Mouse (Mus musculus) midbrain, postnatal 0 days (tissue): Measurements from ENCODE around the gene 4933415F23Rik. TPM values are rescaled to one million over a fixed set of nuclear protein-coding genes. Genes with fewer than 3 reads are reported as not detected.

ENCODE experiments used
- ATAC-seq: fragments of 200-750 bp; cut with Nextera tagmentation; 2 replicates; pipeline ENCODE4 v1.8.0; 2017; ENCODE audit warnings: moderate number of reproducible peaks, mild to moderate bottlenecking, moderate TSS enrichment, moderate library complexity; ENCODE audit not compliant: low FRiP score
- DNase-seq: peaks from one replicate; pipeline ENCODE4 v3.0.0-alpha.2; 2015; ENCODE audit warnings: low spot score
- H3K27ac ChIP-seq: fragments of 300-500 bp; sonication (generic); 2 replicates; pipeline ENCODE4 v1.5.1; 2014; ENCODE audit warnings: low read depth, mild to moderate bottlenecking, low read length, mixed read lengths
- H3K27me3 ChIP-seq: fragments of 300-500 bp; sonication (generic); 2 replicates; pipeline ENCODE4 v1.6.1; 2014; ENCODE audit warnings: low read length, control low read depth, mixed read lengths; ENCODE audit not compliant: insufficient read depth
- H3K36me3 ChIP-seq: fragments of 300-500 bp; sonication (generic); 2 replicates; pipeline ENCODE4 v1.6.1; 2014; ENCODE audit warnings: low read length, control low read depth, mixed read lengths; ENCODE audit not compliant: insufficient read depth
- H3K4me1 ChIP-seq: fragments of 300-500 bp; sonication (generic); 2 replicates; pipeline ENCODE4 v1.6.1; 2014; ENCODE audit warnings: mild to moderate bottlenecking, control low read depth, antibody characterized with exemption, low read length, mixed read lengths; ENCODE audit not compliant: insufficient read depth
- H3K4me2 ChIP-seq: fragments of 300-500 bp; sonication (generic); 2 replicates; pipeline ENCODE4 v1.6.1; 2014; ENCODE audit warnings: low read depth, mild to moderate bottlenecking, low read length, mixed read lengths; ENCODE audit not compliant: poor library complexity, severe bottlenecking
- H3K4me3 ChIP-seq: fragments of 300-500 bp; sonication (generic); 2 replicates; pipeline ENCODE4 v1.5.1; 2014; ENCODE audit warnings: low read depth, mild to moderate bottlenecking, low read length, moderate library complexity
- H3K9ac ChIP-seq: fragments of 300-500 bp; sonication (generic); replicated peaks from 2 replicates; pipeline ENCODE4 v1.6.1; 2014; ENCODE audit warnings: mild to moderate bottlenecking, low read length, moderate library complexity, mixed read lengths; ENCODE audit not compliant: poor library complexity, severe bottlenecking
- H3K9me3 ChIP-seq: fragments of 300-500 bp; sonication (generic); 2 replicates; pipeline ENCODE4 v1.6.1; 2016; ENCODE audit warnings: low read length, control low read depth
- CTCF ChIP-seq: IDR thresholded peaks from 2 replicates; pipeline ENCODE4 v1.5.1; 2016; ENCODE audit warnings: antibody characterized with exemption, mild to moderate bottlenecking
- WGBS: fragments of 180-500 bp; shearing (Covaris S2); extraction: QIAGEN DNeasy Blood & Tissue Kit; methylation state at CpG from one replicate; pipeline ENCODE4 v1.1.7; 2014; 5-methylcytosine and 5-hydroxymethylcytosine counted together
- polyA plus RNA-seq: library from polyadenylated mRNA; unstranded; fragments of >200 nt; fragmentation: Nextera tagmentation; extraction: Ambion mirVana; gene quantifications from 2 replicates; pipeline ENCODE4 v1.2.1, GENCODE M21; 2015
- total RNA-seq: library from RNA; depleted of rRNA; stranded (reverse); fragments of >200 nt; gene quantifications from 2 replicates; pipeline ENCODE4 v1.2.3, GENCODE M21; 2014

The 4933415F23Rik gene
- total and polyA plus RNA-seq, 2 experiments from 2014 or later, result 0.11 TPM; not detected in 1

DNA sequence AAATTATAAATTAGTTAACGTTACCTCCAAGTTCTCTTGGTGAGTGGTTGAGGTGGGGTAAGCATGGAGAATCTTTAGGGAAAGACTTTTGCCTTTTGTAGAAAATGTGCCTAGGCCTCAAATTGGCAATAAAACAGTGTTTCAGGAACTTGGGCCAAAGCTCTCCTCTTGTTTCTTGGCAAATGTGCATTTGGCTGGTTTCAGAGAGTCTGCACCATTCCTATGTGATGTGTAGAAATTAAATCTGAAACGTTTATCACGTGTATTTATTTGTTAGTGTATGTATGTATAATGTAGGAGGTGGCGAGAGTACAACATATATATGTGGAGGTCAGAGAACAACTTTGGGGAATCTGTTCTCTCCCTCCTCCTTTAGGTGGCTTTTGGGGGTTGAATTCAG is 4.1 kb downstream of the 4933415F23Rik start:
- H3K4me2 ChIP-seq, result no peak overlapping the region
- no peak for TF ChIP-seq CTCF
- WGBS, result 78% methylated on average over 4 of the region's 4 CpGs
- no peaks in the 10 kb centered on the region for H3K4me1 ChIP-seq
- H3K36me3 ChIP-seq, result no peaks in the 10 kb centered on the region
- DNase-seq (no peak), ATAC-seq (no peak)
- no peak overlapping the region for H3K4me3 ChIP-seq
- H3K9ac ChIP-seq, result no peak overlapping the region
- H3K27me3 ChIP-seq, result no peaks in the 10 kb centered on the region
- no peak overlapping the region for H3K27ac ChIP-seq
- H3K9me3 ChIP-seq, result no peaks in the 10 kb centered on the region

DNA sequence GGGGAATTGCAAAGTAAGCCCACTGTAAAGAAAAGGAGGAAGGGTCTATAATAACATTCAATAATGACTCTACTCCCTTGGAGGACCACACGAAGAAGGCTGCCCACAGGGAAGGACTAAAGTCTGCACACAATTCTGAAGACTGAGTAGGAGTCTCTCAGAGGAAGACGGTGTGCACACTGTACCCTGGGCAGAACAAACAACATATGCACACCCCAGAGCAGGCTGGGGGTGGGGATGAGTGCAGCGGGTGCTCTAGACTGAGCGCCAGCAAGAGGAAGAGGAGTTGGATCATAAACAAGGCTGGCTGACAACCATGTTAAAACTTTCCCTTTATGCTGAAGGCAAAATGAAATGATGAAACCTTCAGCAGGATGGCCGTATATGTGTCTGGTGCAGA is 34.3 kb downstream of the 4933415F23Rik start:
- Histone ChIP-seq H3K27ac (no peak overlapping the region), H3K36me3 (no peaks in the 10 kb centered on the region), H3K27me3 (no peaks in the 10 kb centered on the region), H3K4me1 (no peaks in the 10 kb centered on the region), H3K4me3 (no peak overlapping the region), H3K4me2 (no peak overlapping the region), H3K9ac (no peak overlapping the region), H3K9me3 (no peaks in the 10 kb centered on the region)
- DNase-seq (no peak), ATAC-seq (no peak)
- TF ChIP-seq CTCF, result no peak
- WGBS, result 89% methylated on average over 5 of the region's 5 CpGs

DNA sequence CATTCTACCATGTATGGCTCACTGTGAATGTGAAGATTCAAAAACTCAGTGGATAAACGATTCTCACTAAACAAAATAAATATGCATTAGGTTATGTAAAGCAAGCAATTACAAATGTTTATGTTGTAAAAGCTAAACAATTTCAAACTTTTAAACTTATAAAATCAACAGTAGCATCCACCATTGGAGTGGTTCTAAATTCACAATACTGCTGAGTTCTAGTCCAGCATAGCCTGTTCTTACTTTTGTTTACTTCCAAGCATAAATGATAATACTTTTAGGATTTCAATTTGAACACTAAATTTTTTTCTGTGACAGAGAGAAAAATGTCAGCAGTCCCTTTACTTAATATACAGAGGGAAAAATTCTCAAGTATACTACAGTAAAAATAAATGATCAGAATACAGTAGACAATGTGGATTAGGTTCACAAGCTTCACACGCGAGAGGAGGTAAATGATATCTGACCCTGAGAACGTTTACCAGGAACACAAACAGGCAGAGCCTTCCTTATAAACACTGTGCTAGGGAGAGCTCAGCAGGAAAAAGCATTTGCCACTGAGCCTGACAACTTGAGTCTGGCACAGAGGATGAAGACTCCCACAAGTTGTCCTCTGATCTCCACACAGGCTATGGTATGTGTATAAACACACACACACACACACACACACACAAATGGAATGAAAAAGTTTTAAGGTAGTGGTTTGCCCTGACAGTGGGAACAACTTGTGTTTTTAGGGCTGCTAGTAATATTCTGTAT is 37.2 kb downstream of the 4933415F23Rik start:
- no peak for ATAC-seq
- H3K9ac ChIP-seq, result no peak overlapping the region
- H3K4me2 ChIP-seq, result no peak overlapping the region
- H3K27ac ChIP-seq, result no peak overlapping the region
- H3K27me3 ChIP-seq, result no peaks in the 10 kb centered on the region
- WGBS, result 69% methylated on average over 4 of the region's 4 CpGs
- no peaks in the 10 kb centered on the region for H3K9me3 ChIP-seq
- DNase-seq, result no peak
- no peaks in the 10 kb centered on the region for H3K36me3 ChIP-seq
- H3K4me3 ChIP-seq, result no peak overlapping the region
- no peaks in the 10 kb centered on the region; the same call in 1 of the 2 replicates for H3K4me1 ChIP-seq
- no peak for TF ChIP-seq CTCF

DNA sequence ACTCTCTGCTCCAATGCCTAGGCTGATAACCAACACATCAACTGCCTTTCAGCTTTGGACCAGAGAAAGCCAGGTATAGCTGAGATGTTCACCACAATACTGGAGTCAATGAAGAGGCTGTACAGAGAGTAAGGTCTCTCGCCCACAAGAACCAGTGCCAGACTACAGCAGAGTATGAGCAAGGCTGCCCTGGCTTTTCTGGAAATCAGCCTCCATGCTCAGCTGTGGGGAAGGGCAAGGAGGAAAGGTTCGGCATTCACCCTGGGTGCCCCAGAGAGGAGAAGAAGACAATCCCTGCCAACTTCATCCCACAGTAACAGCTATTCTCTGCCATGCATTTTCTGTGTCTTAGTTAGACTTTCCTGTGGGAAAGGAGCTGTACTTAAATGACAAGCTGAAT is 38.1 kb downstream of the 4933415F23Rik start:
- ATAC-seq, result no peak
- TF ChIP-seq CTCF, result no peak
- no peak overlapping the region for H3K4me3 ChIP-seq
- H3K9ac ChIP-seq, result no peak overlapping the region
- H3K27ac ChIP-seq, result no peak overlapping the region
- no peaks in the 10 kb centered on the region for H3K27me3 ChIP-seq
- no peak for DNase-seq
- WGBS, result 89% methylated on average over 2 of the region's 2 CpGs
- H3K36me3 ChIP-seq, result no peaks in the 10 kb centered on the region
- no peak overlapping the region for H3K4me2 ChIP-seq
- no peaks in the 10 kb centered on the region; the same call in 1 of the 2 replicates for H3K4me1 ChIP-seq
- H3K9me3 ChIP-seq, result no peaks in the 10 kb centered on the region

DNA sequence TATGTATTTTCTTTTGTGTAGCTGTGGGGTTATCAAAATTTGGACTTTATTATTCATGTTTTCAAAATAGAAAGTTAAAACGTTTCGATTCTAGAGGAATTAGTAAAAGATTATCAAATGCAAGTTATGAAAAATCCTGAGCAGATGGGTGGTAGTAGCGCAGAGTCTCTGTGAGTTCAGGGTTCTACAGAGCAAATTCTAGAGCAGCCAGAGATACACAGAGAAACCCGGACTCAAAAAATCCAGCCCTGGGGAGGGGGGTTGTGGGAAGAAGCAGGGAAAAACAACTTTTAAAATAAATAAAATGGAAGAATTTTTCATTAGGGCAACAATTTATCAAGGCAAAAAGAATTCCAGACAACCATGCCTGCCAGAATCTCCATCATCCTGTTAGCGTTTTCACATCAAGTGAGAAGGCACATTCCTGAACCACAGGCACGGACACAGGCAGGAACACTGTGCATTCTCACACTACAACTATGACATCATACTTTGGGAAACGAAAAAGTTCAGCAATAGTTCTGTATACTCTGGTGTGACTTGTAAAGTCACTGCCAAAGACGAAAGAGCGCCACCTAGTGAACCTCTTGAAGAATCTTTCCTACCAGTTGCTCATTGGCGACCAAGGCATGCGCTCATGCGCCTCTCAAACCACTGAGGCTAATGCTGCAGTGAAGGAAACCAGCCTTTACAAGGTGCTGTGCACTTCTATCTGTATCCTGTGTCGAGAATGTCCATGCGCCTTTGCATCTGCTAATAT is 40.3 kb downstream of the 4933415F23Rik start:
- no peaks in the 10 kb centered on the region for H3K36me3 ChIP-seq
- DNase-seq (peak; percentile 97), ATAC-seq (peak; percentile 89)
- H3K27ac ChIP-seq, result no peak overlapping the region
- H3K9me3 ChIP-seq, result no peaks in the 10 kb centered on the region
- no peaks in the 10 kb centered on the region; the same call in 1 of the 2 replicates for H3K4me1 ChIP-seq
- no peaks in the 10 kb centered on the region for H3K27me3 ChIP-seq
- no peak overlapping the region for H3K9ac ChIP-seq
- no peak overlapping the region for H3K4me2 ChIP-seq
- no peak overlapping the region for H3K4me3 ChIP-seq
- TF ChIP-seq CTCF, result peak; percentile 86
- 30% methylated on average over 14 of the region's 14 CpGs for WGBS

DNA sequence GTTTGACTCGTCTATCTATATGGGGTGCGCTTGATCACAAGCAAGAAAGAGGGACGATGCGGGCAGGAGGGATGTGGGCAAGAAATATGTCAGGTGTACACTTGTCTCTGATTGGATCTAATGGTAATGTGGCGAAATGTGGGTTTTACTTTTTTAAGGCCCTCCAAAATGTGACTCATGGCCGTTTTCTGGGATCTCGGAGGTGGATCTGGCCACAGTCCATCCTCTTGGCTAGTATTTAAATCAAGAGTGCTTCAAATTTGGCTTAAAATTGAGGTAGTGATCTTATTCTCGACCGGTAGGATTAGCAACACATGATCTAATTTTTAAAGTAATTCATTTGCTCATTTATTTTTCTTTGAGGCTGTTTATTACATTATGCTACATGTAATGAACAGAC is 42.0 kb downstream of the 4933415F23Rik start:
- no peaks in the 10 kb centered on the region for H3K27me3 ChIP-seq
- no peak overlapping the region for H3K27ac ChIP-seq
- no peak overlapping the region for H3K4me2 ChIP-seq
- no peaks in the 10 kb centered on the region for H3K36me3 ChIP-seq
- H3K4me1 ChIP-seq, result no peaks in the 10 kb centered on the region; the same call in 1 of the 2 replicates
- H3K9me3 ChIP-seq, result no peaks in the 10 kb centered on the region
- H3K9ac ChIP-seq, result no peak overlapping the region
- WGBS, result 96% methylated on average over 9 of the region's 9 CpGs
- ATAC-seq (no peak), DNase-seq (no peak)
- no peak for TF ChIP-seq CTCF
- no peak overlapping the region for H3K4me3 ChIP-seq
